Mouse (Mus musculus): ENCODE data around the gene Nol4l. TPM values are rescaled to one million over a fixed set of nuclear protein-coding genes. Genes with fewer than 3 reads are reported as not detected.
A peak's percentile ranks its signal among the peaks of the same experiment; 100 is the strongest.

Nol4l gene
- total RNA-seq, 2 experiments from 2014 or later = 1.4 to 1.6 TPM

- DNase-seq = peak; percentile 62
These were observed 85.3 kb downstream of the Nol4l start for GRCm38 (mm10) chr2:153444254-153445136.

- DNase-seq = peak; percentile 36
These were observed 86.1 kb downstream of the Nol4l start for GRCm38 (mm10) chr2:153443434-153444240.

- DNase-seq = no peak
These were observed 87.1 kb downstream of the Nol4l start for GRCm38 (mm10) chr2:153442720-153443119.

DNA sequence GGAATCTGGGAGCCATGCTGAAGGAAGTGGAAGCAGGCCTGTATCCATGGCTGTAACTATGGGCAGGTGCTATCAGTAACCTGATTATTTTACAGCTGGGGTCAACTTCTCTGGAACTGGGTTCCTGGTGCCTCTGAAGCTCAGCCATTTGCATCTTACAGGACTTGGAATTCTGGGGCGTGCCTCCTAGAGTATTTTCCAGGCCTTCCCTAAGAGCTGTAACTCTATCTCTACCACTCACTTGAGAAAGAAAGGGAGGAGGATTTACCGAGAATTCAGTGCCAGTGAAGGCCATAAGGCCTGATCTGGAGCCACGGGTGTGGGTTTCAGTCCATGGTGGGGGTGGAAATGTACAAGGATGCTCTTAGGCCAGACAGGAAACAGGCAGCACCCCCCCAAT, 88.5 kb downstream of the Nol4l start:
- no peak for DNase-seq

GRCm38 (mm10) chr2:153440755-153441154, 89.0 kb downstream of the Nol4l start:
- DNase-seq = no peak

DNA sequence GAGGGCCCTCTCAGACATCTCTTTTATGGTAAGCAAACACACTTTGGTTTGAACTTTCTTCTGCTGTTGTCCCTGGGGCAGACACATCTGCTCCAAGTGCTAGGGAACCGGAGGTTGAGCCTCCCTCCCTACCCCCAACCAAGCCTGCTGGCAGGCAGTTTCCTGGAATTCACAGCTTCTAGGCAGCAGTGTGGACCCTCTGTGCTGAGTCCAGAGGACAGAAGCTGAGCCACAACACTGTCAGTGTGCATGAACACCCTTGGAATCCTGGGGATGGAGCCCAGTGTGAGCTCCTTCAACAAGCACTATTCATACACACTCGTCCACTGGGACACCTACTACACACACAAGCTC, 92.5 kb downstream of the Nol4l start:
- no peak for DNase-seq

DNA sequence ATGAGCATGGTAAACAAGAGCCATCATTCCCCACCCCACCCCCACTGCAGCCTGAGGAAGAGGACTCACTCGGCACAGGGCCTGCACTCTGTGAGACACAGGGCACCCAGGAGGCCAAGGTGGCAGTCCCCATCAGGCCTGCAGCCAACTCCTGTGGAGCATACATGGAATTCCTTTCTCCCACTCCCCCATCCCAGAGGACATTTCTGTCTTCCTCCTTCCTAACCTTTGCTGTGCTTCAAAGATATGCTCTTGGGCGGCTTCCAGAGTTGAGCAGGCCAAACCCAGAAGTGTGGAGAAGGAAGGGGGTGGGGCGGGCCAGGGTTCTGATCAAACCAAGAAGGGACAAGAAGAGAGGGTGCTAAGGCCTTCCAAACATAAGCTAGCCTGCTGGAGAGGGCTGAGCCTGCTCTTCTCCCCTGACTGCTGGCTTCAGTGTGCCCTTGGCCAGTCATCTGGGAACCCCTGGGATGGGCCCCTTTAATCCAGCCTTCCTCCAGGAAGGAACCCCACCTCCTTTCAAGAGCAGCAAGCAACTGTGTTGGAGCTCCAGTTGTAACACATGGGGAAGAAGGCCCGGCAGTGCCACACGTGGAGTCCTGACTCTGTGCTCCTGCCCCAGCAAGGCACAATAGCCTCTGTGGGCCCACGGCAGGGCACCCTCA, 93.0 kb downstream of the Nol4l start:
- DNase-seq = no peak

GRCm38 (mm10) chr2:153434880-153435831, 94.6 kb downstream of the Nol4l start:
- peak; percentile 45 for DNase-seq

DNA sequence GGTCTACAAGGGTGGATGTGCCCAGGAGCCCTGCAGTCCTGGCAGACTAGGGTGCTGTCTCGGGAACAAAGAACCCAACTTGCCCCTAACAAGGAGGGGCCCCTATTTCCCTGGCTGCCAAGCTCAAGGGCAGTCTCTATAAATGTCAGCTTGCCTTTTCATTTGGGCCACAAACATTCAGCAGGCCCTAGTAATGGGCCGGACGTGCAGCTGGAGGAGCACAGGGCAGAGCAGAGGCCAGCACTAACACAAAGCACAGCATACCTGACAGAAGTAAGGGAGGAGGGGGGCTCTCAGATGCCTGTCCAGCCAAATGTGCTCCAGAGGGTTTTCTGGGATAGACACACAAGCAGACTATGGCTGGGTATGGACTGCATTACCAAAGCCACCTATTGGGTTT, 95.9 kb downstream of the Nol4l start:
- DNase-seq = no peak

- DNase-seq = no peak
These were observed 97.3 kb downstream of the Nol4l start for GRCm38 (mm10) chr2:153432492-153432891.

GRCm38 (mm10) chr2:153430571-153430970, 99.2 kb downstream of the Nol4l start:
- no peak for DNase-seq

- DNase-seq = no peak
These were observed 101.3 kb downstream of the Nol4l start for GRCm38 (mm10) chr2:153428485-153428884.

DNA sequence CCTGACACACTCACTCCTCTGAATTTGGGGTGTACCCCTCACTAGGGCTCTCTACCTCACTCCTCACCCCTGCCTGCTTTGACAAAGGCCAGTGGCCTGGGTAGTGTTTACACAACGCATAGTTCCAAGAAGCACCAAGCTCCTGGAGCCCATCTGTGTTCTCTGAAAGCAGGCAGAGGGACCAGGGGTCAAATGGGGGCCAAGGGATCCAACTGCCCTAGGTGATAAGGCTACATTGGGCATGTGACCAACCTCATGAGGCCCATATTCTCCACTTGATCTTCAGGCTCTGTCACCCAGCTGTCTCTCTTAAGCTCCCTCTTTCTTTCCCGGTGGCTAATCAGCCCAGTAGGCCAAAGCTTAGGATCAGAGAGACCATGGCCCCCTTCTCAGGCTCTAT, 102.8 kb downstream of the Nol4l start:
- no peak for DNase-seq

DNA sequence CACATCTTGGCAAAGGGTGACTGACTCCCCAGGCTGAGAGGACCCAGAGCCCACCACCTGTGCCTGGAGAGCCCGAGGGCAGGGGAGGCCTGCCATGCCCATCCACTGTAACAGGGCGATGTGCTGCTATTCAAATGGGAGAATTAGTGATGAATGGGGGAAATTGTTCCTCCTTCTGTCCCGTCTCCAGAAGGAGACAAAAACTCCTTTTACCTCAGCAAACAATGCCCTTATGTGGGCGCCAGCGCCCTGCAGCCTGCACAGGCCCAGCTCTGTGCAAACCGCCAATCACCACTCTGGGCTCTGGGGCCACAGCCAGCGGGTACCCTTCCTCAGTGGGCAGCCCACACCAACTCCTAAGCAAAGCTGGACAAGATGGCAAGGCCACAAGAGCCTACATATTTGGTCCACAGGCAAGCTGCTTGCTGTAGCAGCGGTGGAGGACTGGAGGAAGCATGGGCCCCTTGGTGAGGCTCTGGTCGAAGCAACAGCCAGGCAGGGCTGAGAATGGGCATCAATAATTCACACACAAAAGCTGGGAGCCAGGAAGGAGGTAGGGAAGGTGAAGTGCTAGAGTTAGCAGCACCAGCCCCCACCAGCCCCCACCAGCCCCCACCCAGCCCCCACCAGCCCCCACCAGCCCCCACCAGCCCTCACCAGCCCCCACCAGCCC, 103.6 kb downstream of the Nol4l start:
- no peak for DNase-seq

DNA sequence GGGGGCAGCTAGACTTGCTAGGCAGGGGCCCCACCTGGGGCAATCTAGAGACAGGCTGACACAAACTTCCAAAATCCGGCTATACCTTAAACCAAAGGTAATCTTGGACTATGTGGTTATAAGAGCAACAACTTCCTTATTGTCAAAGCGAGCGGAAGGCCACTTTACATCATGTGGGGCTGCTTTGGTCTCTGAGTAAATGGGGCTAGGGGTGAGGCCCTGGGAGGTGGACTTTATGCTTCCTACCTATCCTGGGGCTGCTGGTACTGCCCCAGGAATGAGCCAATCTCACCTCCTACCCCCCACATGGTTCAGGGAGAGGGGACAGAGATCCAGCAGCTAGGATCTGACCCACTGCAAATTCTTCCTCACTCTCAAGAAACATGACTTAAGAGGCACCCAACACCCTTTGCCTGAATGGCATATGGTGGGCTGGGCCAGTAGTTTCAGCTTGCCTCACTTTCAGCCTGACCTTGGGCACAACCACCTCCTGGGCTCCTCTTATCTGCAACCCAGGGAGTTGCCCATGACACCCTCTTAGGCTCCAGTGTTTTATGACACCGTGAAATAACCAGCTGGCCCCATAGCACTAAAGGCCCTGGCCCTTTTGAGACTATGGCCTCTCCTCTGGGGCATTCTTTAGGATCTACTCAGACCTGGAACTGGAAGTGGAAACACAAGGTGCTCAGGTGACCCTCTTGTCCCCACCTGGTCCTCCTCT, 104.5 kb downstream of the Nol4l start:
- no peak for DNase-seq

DNA sequence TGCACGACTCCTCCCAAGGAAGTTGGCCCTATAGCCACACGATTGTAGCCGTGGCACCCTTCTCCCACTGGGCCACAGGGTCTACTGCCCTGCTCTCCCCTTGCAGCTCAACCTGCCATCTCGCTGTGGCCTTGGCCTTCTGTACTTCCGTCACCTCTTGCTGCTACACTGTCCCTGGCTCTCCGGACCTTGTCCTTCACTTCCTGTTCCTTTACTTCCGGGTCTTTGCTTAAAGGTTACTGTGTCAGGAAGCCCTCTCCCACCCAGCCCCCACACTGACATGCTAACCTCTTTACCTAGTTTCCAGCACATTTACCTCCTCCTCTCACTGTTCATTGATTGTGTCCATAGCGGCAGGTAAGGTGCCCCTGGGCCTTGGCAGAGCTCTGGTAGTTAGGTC, 105.2 kb downstream of the Nol4l start:
- DNase-seq = no peak

DNA sequence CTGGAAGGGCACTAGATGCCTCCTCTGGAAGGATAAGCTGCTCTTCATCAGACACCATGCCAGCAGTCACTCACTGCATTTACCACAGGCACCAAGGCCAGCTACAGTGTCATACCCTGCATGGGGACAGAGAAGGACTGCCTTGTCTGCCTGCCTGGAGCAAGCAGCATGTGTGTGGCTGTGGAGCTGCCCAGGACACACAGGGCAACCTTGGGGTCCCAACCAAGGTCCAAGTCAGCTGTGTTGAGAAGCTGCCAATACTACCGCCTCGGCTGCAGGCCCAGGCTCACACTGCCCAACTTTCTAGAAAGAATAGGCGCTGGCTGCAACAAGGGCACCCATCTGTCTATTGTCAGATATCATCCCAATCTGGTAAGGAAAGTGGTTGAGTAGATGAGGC, 106.7 kb downstream of the Nol4l start:
- DNase-seq = no peak

- no peak for DNase-seq
These were observed 107.7 kb downstream of the Nol4l start for GRCm38 (mm10) chr2:153422051-153422450.

DNA sequence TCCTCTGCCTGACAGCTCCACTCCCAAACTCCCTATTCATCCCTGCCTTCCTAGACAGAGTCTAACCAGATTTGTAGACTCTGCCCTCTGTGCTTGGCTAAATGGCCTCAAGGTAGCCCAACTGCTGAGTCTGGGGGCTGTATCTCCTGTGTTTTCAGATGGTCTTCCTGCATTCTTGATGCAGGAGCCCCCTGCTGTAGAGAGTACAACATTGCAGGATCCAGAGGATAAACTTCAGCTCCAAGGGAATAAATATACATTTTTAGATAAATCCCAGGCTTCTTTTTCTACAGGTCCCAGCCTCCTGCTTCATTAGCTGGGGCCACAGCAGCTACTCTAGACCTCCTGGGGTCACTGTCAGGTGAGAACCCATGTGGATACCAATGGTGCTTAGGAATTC, 108.5 kb downstream of the Nol4l start:
- no peak for DNase-seq

GRCm38 (mm10) chr2:153418381-153418780, 111.4 kb downstream of the Nol4l start:
- DNase-seq = no peak
